Mouse (Mus musculus) urinary bladder, adult 18-20 months (tissue): ENCODE measurements around the gene Ankef1.

ENCODE experiments used
- DNase-seq, 2 experiments: peaks; one replicate each; pipeline ENCODE4 v3.0.0; 2022; ENCODE audit warnings: low spot score in 2 of 2, mixed read lengths in 2 of 2

Ankef1 gene

GRCm38 (mm10) chr2:136501651-136502050, at the start of gene Ankef1:
Gene Ankef1 (plus strand): TSS chr2:136501910.
- no peak for DNase-seq

GRCm38 (mm10) chr2:136456468-136456867, 45.2 kb upstream of the Ankef1 start:
- no peak for DNase-seq

GRCm38 (mm10) chr2:136456875-136457274, 44.8 kb upstream of the Ankef1 start:
- no peak for DNase-seq

- no peak for DNase-seq
These were observed 24.1 kb upstream of the Ankef1 start for GRCm38 (mm10) chr2:136477656-136478055.

GRCm38 (mm10) chr2:136482269-136482668, 19.4 kb upstream of the Ankef1 start:
- no peak for DNase-seq

GRCm38 (mm10) chr2:136483058-136483457, 18.7 kb upstream of the Ankef1 start:
- DNase-seq = no peak

- DNase-seq = peak in 1 of 2 experiments; percentile 2
These were observed 16.8 kb upstream of the Ankef1 start for GRCm38 (mm10) chr2:136484955-136485354.

GRCm38 (mm10) chr2:136485401-136485800, 16.3 kb upstream of the Ankef1 start:
- no peak for DNase-seq

GRCm38 (mm10) chr2:136485815-136486619, 15.7 kb upstream of the Ankef1 start:
- DNase-seq = peak; percentile 15 to 22

GRCm38 (mm10) chr2:136486986-136487385, 14.7 kb upstream of the Ankef1 start:
- DNase-seq = no peak

- DNase-seq = no peak
These were observed 9.4 kb downstream of the Ankef1 start for GRCm38 (mm10) chr2:136511073-136511472.

- DNase-seq = no peak
These were observed 10.0 kb downstream of the Ankef1 start for GRCm38 (mm10) chr2:136511756-136512155.

GRCm38 (mm10) chr2:136512802-136513201, 11.1 kb downstream of the Ankef1 start:
- DNase-seq = no peak

GRCm38 (mm10) chr2:136513806-136514205, 12.1 kb downstream of the Ankef1 start:
- DNase-seq = no peak

- no peak for DNase-seq
These were observed 13.8 kb downstream of the Ankef1 start for GRCm38 (mm10) chr2:136515501-136515900.

- no peak for DNase-seq
These were observed 27.2 kb downstream of the Ankef1 start for GRCm38 (mm10) chr2:136528937-136529336.

GRCm38 (mm10) chr2:136532033-136532432, 30.3 kb downstream of the Ankef1 start:
- DNase-seq = peak; percentile 61 to 73

- DNase-seq = no peak
These were observed 56.3 kb downstream of the Ankef1 start for GRCm38 (mm10) chr2:136558020-136558419.

GRCm38 (mm10) chr2:136562336-136562735, 60.6 kb downstream of the Ankef1 start:
- DNase-seq = no peak

GRCm38 (mm10) chr2:136570856-136571255, 69.1 kb downstream of the Ankef1 start:
- no peak for DNase-seq

GRCm38 (mm10) chr2:136582762-136583161, 81.1 kb downstream of the Ankef1 start:
- DNase-seq = no peak

- no peak for DNase-seq
These were observed 87.1 kb downstream of the Ankef1 start for GRCm38 (mm10) chr2:136588811-136589210.

GRCm38 (mm10) chr2:136596451-136596850, 94.7 kb downstream of the Ankef1 start:
- DNase-seq = peak in 1 of 2 experiments; percentile 4

- DNase-seq = no peak
These were observed 97.0 kb downstream of the Ankef1 start for GRCm38 (mm10) chr2:136598743-136599142.
